Mouse (Mus musculus) midbrain, embryonic 12.5 days (tissue): ENCODE data around the gene Lypd4. TPM values are rescaled to one million over a fixed set of nuclear protein-coding genes. Genes with fewer than 3 reads are reported as not detected.
A peak's percentile ranks its signal among the peaks of the same experiment; 100 is the strongest.
"Not testable (repeated sequence)": the region's sequence is repeated elsewhere in the genome, so short reads cannot be mapped to it uniquely, and the experiment has no call there.

Experiments used
- ATAC-seq: fragments of 200-750 bp; cut with Nextera tagmentation; 2 replicates; pipeline ENCODE4 v1.8.0; 2017; ENCODE audit warnings: low read depth, moderate TSS enrichment, moderate library complexity; ENCODE audit not compliant: low FRiP score
- H3K27ac ChIP-seq: fragments of 300-500 bp; sonication (generic); replicated peaks from 2 replicates; pipeline ENCODE4 v1.5.1; 2016; ENCODE audit warnings: mild to moderate bottlenecking
- H3K27me3 ChIP-seq: fragments of 300-500 bp; sonication (generic); 2 replicates; pipeline ENCODE4 v1.6.1; 2016; ENCODE audit warnings: mild to moderate bottlenecking
- H3K36me3 ChIP-seq: fragments of 300-500 bp; sonication (generic); 2 replicates; pipeline ENCODE4 v1.6.1; 2016
- H3K4me1 ChIP-seq: fragments of 300-500 bp; sonication (generic); 2 replicates; pipeline ENCODE4 v1.6.1; 2016
- H3K4me2 ChIP-seq: fragments of 300-500 bp; sonication (generic); replicated peaks from 2 replicates; pipeline ENCODE4 v1.6.1; 2016; ENCODE audit warnings: mild to moderate bottlenecking, moderate library complexity
- H3K4me3 ChIP-seq: fragments of 300-500 bp; sonication (generic); 2 replicates; pipeline ENCODE4 v1.5.1; 2016; ENCODE audit warnings: mild to moderate bottlenecking
- H3K9ac ChIP-seq: fragments of 300-500 bp; sonication (generic); replicated peaks from 2 replicates; pipeline ENCODE4 v1.6.1; 2016; ENCODE audit warnings: mild to moderate bottlenecking, moderate library complexity
- H3K9me3 ChIP-seq: fragments of 300-500 bp; sonication (generic); 2 replicates; pipeline ENCODE4 v1.6.1; 2016; ENCODE audit warnings: mild to moderate bottlenecking
- WGBS: fragments of 180-500 bp; shearing (Covaris S2); methylation state at CpG from one replicate; pipeline ENCODE4 v1.1.7; 2016; 5-methylcytosine and 5-hydroxymethylcytosine counted together
- polyA plus RNA-seq: library from polyadenylated mRNA; unstranded; fragments of >200 nt; fragmentation: Nextera tagmentation; extraction: Ambion mirVana; gene quantifications from 2 replicates; pipeline ENCODE4 v1.2.1, GENCODE M21; 2016

The Lypd4 gene
- polyA plus RNA-seq, 1 experiment from 2014 or later, result not detected

DNA sequence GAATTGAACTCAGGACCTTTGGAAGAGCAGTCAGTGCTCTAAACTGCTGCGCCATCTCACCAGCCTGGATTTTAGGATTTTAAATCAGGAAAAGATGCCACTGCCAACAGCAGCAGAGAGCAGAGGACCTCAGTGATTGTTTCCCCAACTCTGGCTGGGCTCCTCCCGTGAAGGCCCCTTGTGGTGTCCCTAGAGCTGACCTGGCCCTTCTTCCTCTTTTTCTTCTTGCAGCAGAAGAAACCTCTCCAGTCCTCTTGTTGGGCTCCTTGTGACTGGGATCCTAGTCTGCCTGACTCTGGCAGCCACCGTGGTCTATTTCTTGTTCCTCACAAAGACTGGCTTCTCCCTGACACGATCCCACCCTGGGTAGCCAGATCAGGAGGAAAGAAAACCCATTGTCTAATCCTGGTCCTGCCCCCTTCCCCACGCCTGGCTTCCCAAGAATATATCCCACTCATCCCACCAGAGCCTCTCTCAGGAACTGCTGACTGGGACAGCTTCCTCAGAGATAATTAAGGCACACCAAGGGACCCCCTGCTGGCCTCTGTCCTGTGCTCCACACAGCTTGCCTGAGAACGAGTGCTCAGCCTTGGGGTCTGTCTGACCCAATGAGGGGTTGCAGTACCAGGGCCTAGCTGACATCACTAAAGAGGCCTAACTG is 13.2 kb downstream of the Lypd4 start:
- H3K27me3 ChIP-seq, result no peaks in the 10 kb centered on the region
- H3K4me1 ChIP-seq, result 0 out of 2 replicates have a peak, but pooled peaks cover 2% of the 10 kb centered on the region
- H3K9me3 ChIP-seq, result no peaks in the 10 kb centered on the region
- 30% methylated on average over 6 of the region's 6 CpGs for WGBS
- no peaks in the 10 kb centered on the region for H3K36me3 ChIP-seq
- H3K9ac ChIP-seq, result no peak overlapping the region
- no peak overlapping the region for H3K27ac ChIP-seq
- H3K4me3 ChIP-seq, result no peak overlapping the region
- no peak overlapping the region for H3K4me2 ChIP-seq
- no peak for ATAC-seq

DNA sequence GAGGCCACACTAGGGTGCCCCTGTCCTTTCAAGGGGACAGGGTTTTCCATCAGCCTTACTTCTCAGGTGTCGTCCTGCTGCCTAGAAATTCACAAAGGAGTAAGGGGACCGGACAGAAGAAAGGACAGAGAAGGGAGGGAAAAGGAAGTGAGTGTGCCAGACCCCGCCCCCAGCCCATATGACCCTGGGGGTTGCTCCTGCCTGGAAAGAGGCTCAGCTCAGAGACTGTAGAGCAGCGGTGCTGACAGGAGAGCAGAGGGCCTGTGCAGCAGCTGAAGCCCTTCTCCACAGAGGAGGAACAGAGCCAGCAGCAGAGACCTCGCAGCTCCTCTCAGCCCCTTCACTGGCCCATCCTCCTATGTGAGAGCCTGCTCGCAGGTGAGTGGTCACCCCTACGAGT is 16.0 kb downstream of the Lypd4 start:
- WGBS, result 46% methylated on average over 7 of the region's 7 CpGs
- Histone ChIP-seq H3K36me3 (no peaks in the 10 kb centered on the region), H3K4me2 (no peak overlapping the region), H3K4me3 (no peak overlapping the region), H3K9me3 (no peaks in the 10 kb centered on the region), H3K27me3 (no peaks in the 10 kb centered on the region), H3K4me1 (0 out of 2 replicates have a peak, but pooled peaks cover 2% of the 10 kb centered on the region), H3K9ac (no peak overlapping the region), H3K27ac (no peak overlapping the region)
- no peak for ATAC-seq

DNA sequence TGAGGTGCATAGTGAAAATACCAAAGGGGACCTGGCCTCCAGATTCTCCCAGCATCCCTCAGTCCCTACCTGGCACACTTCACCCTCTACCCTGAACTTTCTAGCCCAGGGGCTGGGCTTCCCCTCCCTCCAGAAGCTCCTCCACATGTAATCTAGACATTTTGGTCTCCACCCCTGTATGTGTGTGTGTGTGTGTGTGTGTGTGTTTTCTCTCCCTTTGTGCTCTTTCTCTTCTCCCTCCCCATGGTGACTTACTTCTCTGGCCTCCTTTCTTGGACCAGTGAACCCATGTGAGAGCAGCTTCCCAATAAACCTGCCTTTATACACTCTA is 16.5 kb downstream of the Lypd4 start:
- no peak for ATAC-seq
- Histone ChIP-seq H3K4me2 (no peak overlapping the region), H3K36me3 (no peaks in the 10 kb centered on the region), H3K27ac (no peak overlapping the region), H3K9me3 (no peaks in the 10 kb centered on the region), H3K9ac (no peak overlapping the region), H3K27me3 (no peaks in the 10 kb centered on the region), H3K4me3 (no peak overlapping the region), H3K4me1 (0 out of 2 replicates have a peak, but pooled peaks cover 2% of the 10 kb centered on the region)

DNA sequence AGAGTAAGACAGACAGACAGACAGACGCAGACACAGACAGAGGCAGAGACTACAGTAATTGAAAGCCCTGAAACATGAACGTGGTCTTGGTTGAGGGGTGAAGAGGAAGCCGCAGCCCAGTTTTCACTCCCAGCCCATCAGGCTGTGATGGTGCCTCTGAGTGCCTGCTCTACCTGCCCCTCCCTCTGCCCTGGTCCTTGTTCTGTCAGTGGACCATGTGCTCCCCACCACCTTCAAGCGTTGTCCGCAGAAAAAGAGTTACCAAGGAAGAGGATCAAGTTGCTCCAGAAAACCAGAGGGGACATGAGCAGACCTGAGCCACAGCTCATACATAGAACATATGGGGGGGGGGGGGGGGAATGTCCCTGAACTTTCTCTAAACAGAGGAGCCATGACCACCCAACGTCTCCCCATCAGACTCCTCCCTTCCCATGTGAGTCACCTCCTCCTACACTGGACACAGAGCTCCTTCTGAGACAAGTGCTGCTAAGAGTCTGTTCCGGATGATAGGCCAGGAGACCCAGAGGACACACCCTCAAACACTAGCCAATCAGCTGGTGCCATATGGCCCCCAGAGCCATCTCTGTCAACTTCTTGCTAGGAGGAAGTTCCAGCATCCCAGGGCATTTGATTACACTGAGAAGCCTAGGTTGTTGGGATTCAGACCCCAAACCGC is 17.0 kb downstream of the Lypd4 start:
- Histone ChIP-seq H3K9ac (no peak overlapping the region), H3K27me3 (no peaks in the 10 kb centered on the region), H3K36me3 (no peaks in the 10 kb centered on the region), H3K27ac (no peak overlapping the region), H3K4me1 (0 out of 2 replicates have a peak, but pooled peaks cover 2% of the 10 kb centered on the region), H3K4me3 (no peak overlapping the region), H3K4me2 (no peak overlapping the region), H3K9me3 (no peaks in the 10 kb centered on the region)
- WGBS, result 81% methylated on average over 8 of the region's 8 CpGs
- no peak for ATAC-seq

DNA sequence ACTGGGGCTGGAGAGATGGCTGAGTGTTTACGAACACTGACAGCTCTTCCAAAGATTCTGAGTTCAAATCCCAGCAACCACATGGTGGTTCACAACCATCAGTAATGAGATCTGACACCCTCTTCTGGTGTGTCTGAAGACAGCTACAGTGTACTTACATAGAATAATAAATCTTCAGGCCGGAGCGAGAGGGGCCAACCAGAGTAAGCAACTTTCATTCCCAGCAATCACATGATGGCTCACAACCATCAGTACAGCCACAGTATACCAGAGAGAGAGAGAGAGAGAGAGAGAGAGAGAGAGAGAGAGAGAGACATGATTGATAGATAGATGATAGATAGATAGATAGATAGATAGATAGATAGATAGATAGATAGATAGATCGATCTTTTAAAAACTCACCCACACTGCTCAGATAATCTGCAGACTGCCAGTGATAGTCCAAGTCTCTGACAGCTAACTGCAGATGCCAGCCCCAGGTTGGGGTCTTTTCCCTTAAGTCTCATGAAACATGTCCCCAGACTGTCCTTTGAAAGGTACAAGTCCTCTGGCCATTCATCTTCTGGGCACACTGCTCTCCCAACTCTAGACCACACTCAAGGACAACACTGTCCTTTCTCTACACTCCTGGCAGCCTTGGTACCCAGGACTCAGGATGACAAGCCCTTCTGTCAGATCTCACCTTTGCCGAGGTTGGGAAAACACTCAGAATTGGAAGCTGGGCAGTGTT is 18.0 kb downstream of the Lypd4 start:
- Histone ChIP-seq H3K36me3 (no peaks in the 10 kb centered on the region), H3K27ac (no peak overlapping the region), H3K4me1 (0 out of 2 replicates have a peak, but pooled peaks cover 1% of the 10 kb centered on the region), H3K9ac (no peak overlapping the region), H3K27me3 (no peaks in the 10 kb centered on the region), H3K9me3 (no peaks in the 10 kb centered on the region), H3K4me3 (no peak overlapping the region), H3K4me2 (no peak overlapping the region)
- 89% methylated on average over 5 of the region's 5 CpGs for WGBS
- no peak for ATAC-seq

DNA sequence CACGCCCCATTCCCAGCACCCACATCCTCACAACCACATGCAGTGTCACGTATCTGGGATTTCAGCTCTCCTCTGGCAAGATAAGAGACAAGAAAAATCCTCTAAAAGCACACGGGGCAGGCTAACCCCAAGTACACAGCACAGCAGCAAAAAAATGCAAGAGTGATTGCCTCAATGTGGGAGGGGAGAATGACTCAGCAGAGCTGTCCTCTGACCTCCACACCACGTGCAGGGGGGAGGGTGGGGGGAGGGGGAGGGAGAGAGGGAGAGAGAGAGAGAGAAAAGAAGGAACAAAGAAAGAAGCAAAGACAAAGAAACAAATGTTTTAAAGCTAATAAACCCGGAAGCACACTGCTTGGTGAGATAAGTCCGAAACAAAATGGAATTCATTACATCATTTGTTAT is 18.8 kb downstream of the Lypd4 start:
- no peaks in the 10 kb centered on the region for H3K9me3 ChIP-seq
- H3K36me3 ChIP-seq, result no peaks in the 10 kb centered on the region
- no peak overlapping the region for H3K4me3 ChIP-seq
- 40% methylated on average over 6 of the region's 6 CpGs for WGBS
- H3K27me3 ChIP-seq, result no peaks in the 10 kb centered on the region
- H3K27ac ChIP-seq, result no peak overlapping the region
- no peak overlapping the region for H3K9ac ChIP-seq
- H3K4me1 ChIP-seq, result peaks cover 1% of the 10 kb centered on the region; the same call in 1 of the 2 replicates
- 0 out of 2 replicates have a peak, but pooled peaks have one; percentile 27 for ATAC-seq
- no peak overlapping the region for H3K4me2 ChIP-seq

DNA sequence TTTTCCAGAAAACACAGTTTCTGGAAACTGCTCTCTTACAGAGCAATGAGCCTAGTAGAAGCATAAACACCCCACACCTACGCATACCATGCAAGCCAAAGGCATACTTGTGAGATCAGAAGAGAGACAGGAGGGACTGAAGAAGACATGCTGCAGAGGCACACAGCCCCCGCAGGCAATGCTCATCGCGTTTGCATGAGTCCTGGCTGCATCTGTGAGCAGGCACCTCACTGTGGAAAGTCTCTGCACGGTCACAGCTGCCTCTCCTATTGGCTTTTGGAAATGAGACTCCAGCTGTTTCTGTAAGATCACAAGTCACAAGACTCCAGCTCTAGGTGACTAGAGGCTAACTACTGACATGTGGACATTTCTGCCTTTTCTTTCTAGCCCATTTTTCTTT is 19.6 kb downstream of the Lypd4 start:
- no peak overlapping the region for H3K9ac ChIP-seq
- H3K4me1 ChIP-seq, result peaks cover 4% of the 10 kb centered on the region; the same call in 1 of the 2 replicates
- no peak overlapping the region for H3K4me3 ChIP-seq
- 20% methylated on average over 5 of the region's 5 CpGs for WGBS
- ATAC-seq, result no peak
- H3K27me3 ChIP-seq, result no peaks in the 10 kb centered on the region
- no peak overlapping the region for H3K4me2 ChIP-seq
- no peaks in the 10 kb centered on the region for H3K9me3 ChIP-seq
- no peaks in the 10 kb centered on the region for H3K36me3 ChIP-seq
- H3K27ac ChIP-seq, result no peak overlapping the region

DNA sequence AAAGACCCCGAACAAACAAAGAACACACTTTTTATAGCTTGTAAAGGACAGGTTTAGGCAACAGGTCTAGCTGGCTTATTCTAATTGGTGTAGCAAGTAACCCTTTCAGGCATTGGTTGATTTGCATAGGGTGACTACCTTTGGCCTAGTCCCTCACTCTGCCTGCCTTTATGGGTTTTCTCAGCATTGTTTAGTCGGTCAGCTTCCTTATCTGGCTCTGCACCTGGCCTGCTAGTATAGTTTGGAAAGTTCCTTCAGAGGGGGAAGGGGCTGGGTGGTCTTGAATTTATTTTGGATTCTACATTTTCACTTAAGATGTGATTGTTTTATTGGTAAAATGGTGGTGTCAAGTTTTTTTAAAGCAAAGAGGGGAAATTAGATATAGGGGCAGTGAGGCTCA is 23.2 kb downstream of the Lypd4 start:
- 52% methylated on average over 2 of the region's 2 CpGs for WGBS
- not testable (repeated sequence) for H3K27ac ChIP-seq, H3K9me3 ChIP-seq

DNA sequence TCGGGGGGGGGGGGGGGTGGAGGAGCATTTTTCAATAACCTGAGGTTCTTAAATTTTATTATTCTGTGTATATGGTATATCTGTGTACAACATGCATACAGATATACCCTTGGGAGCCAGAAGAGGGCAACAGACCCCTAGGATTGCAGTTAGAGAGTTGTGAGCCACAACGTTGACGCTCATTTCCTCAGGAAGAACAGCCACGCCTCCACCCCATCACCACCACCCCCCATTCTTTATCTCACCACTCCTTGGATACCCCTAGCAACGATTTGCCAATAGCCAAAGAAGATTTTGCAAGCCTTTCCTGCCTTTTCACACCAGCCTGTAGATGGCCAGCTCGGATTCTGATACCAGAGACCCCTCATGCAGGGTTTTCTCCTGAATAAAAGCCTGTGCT is 24.0 kb downstream of the Lypd4 start:
- H3K9ac ChIP-seq, result no peak overlapping the region
- no peaks in the 10 kb centered on the region for H3K9me3 ChIP-seq
- H3K4me1 ChIP-seq, result peaks cover 4% of the 10 kb centered on the region; the same call in 1 of the 2 replicates
- 6% methylated on average over 6 of the region's 6 CpGs for WGBS
- no peak overlapping the region for H3K27ac ChIP-seq
- H3K4me2 ChIP-seq, result no peak overlapping the region
- 0 out of 2 replicates have a peak, but pooled peaks have one; percentile 34 for ATAC-seq
- H3K27me3 ChIP-seq, result no peaks in the 10 kb centered on the region
- H3K4me3 ChIP-seq, result no peak overlapping the region
- H3K36me3 ChIP-seq, result no peaks in the 10 kb centered on the region

More for the DNA sequence above, 23.2 kb downstream of the Lypd4 start:
- H3K36me3 ChIP-seq, H3K9ac ChIP-seq, H3K4me3 ChIP-seq, ATAC-seq, H3K4me2 ChIP-seq, H3K4me1 ChIP-seq, H3K27me3 ChIP-seq: not testable (repeated sequence)

DNA sequence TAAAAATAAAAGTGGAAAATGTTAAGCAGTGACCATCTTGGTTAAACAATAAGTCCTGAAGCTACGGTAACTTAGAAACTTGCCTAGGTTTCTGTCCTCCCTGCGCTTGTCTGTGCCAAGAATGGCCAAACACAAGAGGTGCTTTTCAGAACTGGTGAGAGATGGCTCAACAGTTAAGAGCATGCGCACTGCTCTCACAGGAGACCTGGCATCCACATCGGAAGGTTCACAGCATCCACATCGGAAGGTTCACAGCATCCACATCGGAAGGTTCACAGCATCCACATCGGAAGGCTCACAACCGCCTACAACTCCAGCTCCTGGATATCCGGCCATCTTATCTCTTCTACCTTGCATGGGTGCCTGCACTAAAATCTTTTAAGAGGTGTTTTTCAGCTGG is 24.6 kb downstream of the Lypd4 start:
- peaks cover 4% of the 10 kb centered on the region; the same call in 1 of the 2 replicates for H3K4me1 ChIP-seq
- no peak overlapping the region for H3K27ac ChIP-seq
- no peak overlapping the region for H3K9ac ChIP-seq
- no peaks in the 10 kb centered on the region for H3K27me3 ChIP-seq
- no peaks in the 10 kb centered on the region for H3K36me3 ChIP-seq
- 81% methylated on average over 9 of the region's 9 CpGs for WGBS
- no peak overlapping the region for H3K4me2 ChIP-seq
- no peak overlapping the region for H3K4me3 ChIP-seq
- no peak for ATAC-seq
- no peaks in the 10 kb centered on the region for H3K9me3 ChIP-seq

DNA sequence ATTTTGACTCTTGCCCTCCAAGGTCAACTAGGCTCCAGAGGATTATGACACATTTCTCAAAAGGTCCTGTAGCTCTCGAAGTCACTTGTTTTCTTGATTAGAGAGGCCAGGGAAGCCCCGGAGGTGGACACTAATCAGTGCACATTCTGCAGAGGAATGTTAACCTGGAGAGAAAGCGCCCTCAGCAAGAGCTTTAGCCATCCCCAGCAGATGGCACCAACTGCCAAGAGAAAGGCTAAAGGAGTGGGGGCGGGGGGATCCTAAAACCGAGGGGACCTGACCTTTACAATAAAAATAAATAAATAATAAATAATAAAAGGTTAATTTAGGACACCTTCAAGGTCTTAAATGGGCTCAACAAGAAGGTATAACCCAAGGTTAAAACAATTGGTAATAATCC is 25.6 kb downstream of the Lypd4 start:
- no peaks in the 10 kb centered on the region for H3K9me3 ChIP-seq
- H3K4me2 ChIP-seq, result no peak overlapping the region
- H3K4me1 ChIP-seq, result peaks cover 4% of the 10 kb centered on the region; the same call in 1 of the 2 replicates
- H3K36me3 ChIP-seq, result no peaks in the 10 kb centered on the region
- no peak overlapping the region for H3K27ac ChIP-seq
- no peaks in the 10 kb centered on the region for H3K27me3 ChIP-seq
- H3K4me3 ChIP-seq, result no peak overlapping the region
- no peak overlapping the region for H3K9ac ChIP-seq
- WGBS, result 45% methylated on average over 5 of the region's 5 CpGs
- no peak for ATAC-seq

DNA sequence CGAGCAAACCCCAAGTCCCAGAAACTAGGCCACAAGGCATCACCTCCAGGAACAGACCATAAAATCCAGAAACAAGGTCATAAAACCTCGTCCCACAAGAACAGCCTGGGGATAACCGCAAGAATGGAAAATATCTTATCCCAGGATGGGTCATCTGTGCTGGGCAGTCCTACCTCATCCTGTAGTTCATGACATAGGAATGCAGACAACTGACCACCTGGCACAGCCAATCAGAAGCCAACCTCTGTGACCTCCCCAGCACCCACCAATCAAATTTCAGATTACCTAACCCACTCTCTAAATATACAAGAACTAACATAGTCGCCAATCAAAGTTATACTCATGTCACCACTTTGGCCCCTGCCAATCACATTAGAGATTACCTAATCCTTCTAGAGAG is 28.7 kb downstream of the Lypd4 start:
- H3K27me3 ChIP-seq, result no peaks in the 10 kb centered on the region
- no peak for ATAC-seq
- H3K36me3 ChIP-seq, result no peaks in the 10 kb centered on the region
- 81% methylated on average over 4 of the region's 4 CpGs for WGBS
- H3K4me2 ChIP-seq, result no peak overlapping the region
- no peak overlapping the region for H3K9ac ChIP-seq
- no peaks in the 10 kb centered on the region for H3K9me3 ChIP-seq
- peaks cover 4% of the 10 kb centered on the region; the same call in 1 of the 2 replicates for H3K4me1 ChIP-seq
- H3K4me3 ChIP-seq, result no peak overlapping the region
- no peak overlapping the region for H3K27ac ChIP-seq
